Mouse (Mus musculus) limb, embryonic 11.5 days (tissue): Measurements from ENCODE around the gene Pdzd7. TPM values are rescaled to one million over a fixed set of nuclear protein-coding genes. Genes with fewer than 3 reads are reported as not detected.

Source experiments
- ATAC-seq: fragments of 200-750 bp; cut with Nextera tagmentation; 2 replicates; pipeline ENCODE4 v1.8.0; 2017; ENCODE audit warnings: low read depth; ENCODE audit not compliant: insufficient number of reproducible peaks, low FRiP score, low TSS enrichment
- DNase-seq: peaks from one replicate; pipeline ENCODE4 v3.0.0-alpha.2; 2015; ENCODE audit warnings: low spot score
- H3K27ac ChIP-seq: fragments of 300-500 bp; sonication (generic); replicated peaks from 2 replicates; pipeline ENCODE4 v1.5.1; 2014; ENCODE audit warnings: low read depth, mild to moderate bottlenecking, low read length
- H3K27me3 ChIP-seq: fragments of 300-500 bp; sonication (generic); 2 replicates; pipeline ENCODE4 v1.6.1; 2014; ENCODE audit warnings: mild to moderate bottlenecking, low read length, mixed read lengths; ENCODE audit not compliant: control insufficient read depth, insufficient read depth
- H3K36me3 ChIP-seq: fragments of 300-500 bp; sonication (generic); 2 replicates; pipeline ENCODE4 v1.6.1; 2014; ENCODE audit warnings: mild to moderate bottlenecking, low read length, moderate library complexity, mixed read lengths; ENCODE audit not compliant: control insufficient read depth, insufficient read depth
- H3K4me1 ChIP-seq: fragments of 300-500 bp; sonication (generic); 2 replicates; pipeline ENCODE4 v1.6.1; 2014; ENCODE audit warnings: low read length, mixed read lengths; ENCODE audit not compliant: control insufficient read depth, insufficient read depth
- H3K4me2 ChIP-seq: fragments of 300-500 bp; sonication (generic); 2 replicates; pipeline ENCODE4 v1.6.1; 2014; ENCODE audit warnings: low read depth, mild to moderate bottlenecking, moderate library complexity; ENCODE audit not compliant: severe bottlenecking
- H3K4me3 ChIP-seq: fragments of 300-500 bp; sonication (generic); 2 replicates; pipeline ENCODE4 v1.5.1; 2014; ENCODE audit warnings: low read depth, low read length
- H3K9ac ChIP-seq: fragments of 300-500 bp; sonication (generic); 2 replicates; pipeline ENCODE4 v1.6.1; 2014; ENCODE audit warnings: mild to moderate bottlenecking, low read length
- H3K9me3 ChIP-seq: fragments of 300-500 bp; sonication (generic); 2 replicates; pipeline ENCODE4 v1.6.1; 2016; ENCODE audit warnings: low read length; ENCODE audit not compliant: control insufficient read depth
- WGBS: fragments of 180-500 bp; shearing (Covaris S2); extraction: QIAGEN DNeasy Blood & Tissue Kit; methylation state at CpG from one replicate; pipeline ENCODE4 v1.1.7; 2014; 5-methylcytosine and 5-hydroxymethylcytosine counted together
- polyA plus RNA-seq: library from polyadenylated mRNA; unstranded; fragments of >200 nt; fragmentation: Nextera tagmentation; extraction: Ambion mirVana; gene quantifications from 2 replicates; pipeline ENCODE4 v1.2.1, GENCODE M21; 2014

Gene Pdzd7
- 0.14 and 0.21 TPM in 2 replicates for polyA plus RNA-seq

GRCm38 (mm10) chr19:45045651-45046050 is at the start of gene Pdzd7:
Gene Pdzd7 (minus strand): TSS chr19:45045717.
- DNase-seq: no peak
- peak within 1 kb of the TSS; percentile 53 for H3K4me2 ChIP-seq
- peaks cover 21% of the 10 kb centered on the region for H3K4me1 ChIP-seq
- H3K27ac ChIP-seq: no peak within 1 kb of the TSS
- no peaks in the 10 kb centered on the region for H3K36me3 ChIP-seq
- peaks cover 27% of the 10 kb centered on the region for H3K27me3 ChIP-seq
- 74% methylated on average over 5 of the region's 5 CpGs for WGBS
- H3K9ac ChIP-seq: peak within 1 kb of the TSS; percentile 4; the same call in 1 of the 2 replicates
- ATAC-seq: no peak
- peak within 1 kb of the TSS; percentile 44 for H3K4me3 ChIP-seq
- no peaks in the 10 kb centered on the region for H3K9me3 ChIP-seq

DNA sequence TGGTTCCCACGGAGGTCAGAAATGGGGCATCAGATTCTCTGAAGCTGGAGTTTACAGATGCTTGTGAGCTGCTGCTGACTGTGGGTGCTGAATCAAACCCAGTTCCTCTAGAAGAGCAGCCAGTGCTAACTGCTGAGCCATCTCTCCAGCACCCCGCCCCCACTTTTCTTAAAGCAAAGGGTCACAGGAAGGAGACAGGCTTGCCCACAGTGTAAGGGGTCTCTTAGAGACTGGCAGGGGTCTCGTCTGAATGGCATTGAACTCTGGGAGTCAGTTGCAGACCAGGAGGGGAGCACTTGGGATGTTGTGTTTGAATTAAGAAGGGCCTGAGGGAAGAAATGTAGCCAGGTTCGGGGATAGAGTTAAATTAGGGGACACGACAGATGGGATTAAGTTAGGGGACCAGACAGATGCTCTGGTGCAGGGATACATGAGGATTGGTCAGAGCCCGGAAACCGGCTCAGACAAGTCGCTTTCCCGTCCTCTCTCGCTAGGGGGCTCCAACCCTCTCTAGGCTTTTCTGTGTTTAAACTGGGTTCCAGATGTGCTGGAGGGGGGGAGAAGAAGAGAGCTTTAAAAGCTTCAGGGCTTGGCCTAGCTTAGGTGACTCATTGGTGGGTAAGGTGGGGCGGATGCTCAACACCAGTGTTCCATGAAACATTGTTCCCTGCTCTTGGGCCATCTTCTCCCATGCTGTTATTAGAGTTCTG is 36.5 kb upstream of the Pdzd7 start:
- H3K9ac ChIP-seq: no peak overlapping the region
- H3K4me2 ChIP-seq: no peak overlapping the region
- peaks cover 43% of the 10 kb centered on the region for H3K27me3 ChIP-seq
- H3K36me3 ChIP-seq: no peaks in the 10 kb centered on the region
- ATAC-seq (no peak), DNase-seq (peak; percentile 82)
- H3K9me3 ChIP-seq: no peaks in the 10 kb centered on the region
- no peak overlapping the region for H3K27ac ChIP-seq
- H3K4me1 ChIP-seq: peaks cover 20% of the 10 kb centered on the region
- WGBS: 17% methylated on average over 11 of the region's 11 CpGs
- no peak overlapping the region for H3K4me3 ChIP-seq

DNA sequence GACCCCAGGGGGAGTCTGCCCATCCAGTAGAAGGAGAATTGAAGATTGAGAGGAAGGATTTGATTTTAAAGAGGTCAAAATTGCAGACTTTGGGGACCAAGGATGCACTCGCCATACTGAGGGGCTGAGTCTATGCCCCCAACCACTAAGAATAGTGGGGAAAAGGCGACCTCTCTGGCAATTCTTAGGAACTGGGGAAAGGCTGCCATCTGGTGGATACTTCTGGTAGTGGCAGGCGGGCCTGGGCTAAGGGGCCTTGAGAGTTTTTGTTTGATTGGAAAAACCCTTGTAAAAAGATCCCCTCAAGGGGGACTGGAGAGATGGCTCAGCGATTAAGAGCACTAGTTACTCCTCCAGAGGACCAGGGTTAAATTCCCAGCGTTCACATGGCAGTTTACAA is 35.8 kb upstream of the Pdzd7 start:
- Histone ChIP-seq H3K9me3 (no peaks in the 10 kb centered on the region), H3K4me3 (no peak overlapping the region), H3K9ac (no peak overlapping the region), H3K27me3 (peaks cover 50% of the 10 kb centered on the region), H3K4me2 (peak overlapping the region; percentile 42; the same call in 1 of the 2 replicates), H3K4me1 (peaks cover 28% of the 10 kb centered on the region), H3K36me3 (no peaks in the 10 kb centered on the region), H3K27ac (no peak overlapping the region)
- ATAC-seq (no peak), DNase-seq (peak; percentile 90)
- 1% methylated on average over 5 of the region's 5 CpGs for WGBS

GRCm38 (mm10) chr19:45080711-45081110 is 35.2 kb upstream of the Pdzd7 start:
- 1% methylated on average over 17 of the region's 17 CpGs for WGBS
- Histone ChIP-seq H3K4me1 (peaks cover 29% of the 10 kb centered on the region), H3K27me3 (peaks cover 56% of the 10 kb centered on the region), H3K4me3 (peak overlapping the region; percentile 28), H3K36me3 (no peaks in the 10 kb centered on the region), H3K4me2 (peak overlapping the region; percentile 42), H3K9me3 (no peaks in the 10 kb centered on the region), H3K9ac (no peak overlapping the region), H3K27ac (no peak overlapping the region)
- DNase-seq (peak; percentile 53), ATAC-seq (no peak)

DNA sequence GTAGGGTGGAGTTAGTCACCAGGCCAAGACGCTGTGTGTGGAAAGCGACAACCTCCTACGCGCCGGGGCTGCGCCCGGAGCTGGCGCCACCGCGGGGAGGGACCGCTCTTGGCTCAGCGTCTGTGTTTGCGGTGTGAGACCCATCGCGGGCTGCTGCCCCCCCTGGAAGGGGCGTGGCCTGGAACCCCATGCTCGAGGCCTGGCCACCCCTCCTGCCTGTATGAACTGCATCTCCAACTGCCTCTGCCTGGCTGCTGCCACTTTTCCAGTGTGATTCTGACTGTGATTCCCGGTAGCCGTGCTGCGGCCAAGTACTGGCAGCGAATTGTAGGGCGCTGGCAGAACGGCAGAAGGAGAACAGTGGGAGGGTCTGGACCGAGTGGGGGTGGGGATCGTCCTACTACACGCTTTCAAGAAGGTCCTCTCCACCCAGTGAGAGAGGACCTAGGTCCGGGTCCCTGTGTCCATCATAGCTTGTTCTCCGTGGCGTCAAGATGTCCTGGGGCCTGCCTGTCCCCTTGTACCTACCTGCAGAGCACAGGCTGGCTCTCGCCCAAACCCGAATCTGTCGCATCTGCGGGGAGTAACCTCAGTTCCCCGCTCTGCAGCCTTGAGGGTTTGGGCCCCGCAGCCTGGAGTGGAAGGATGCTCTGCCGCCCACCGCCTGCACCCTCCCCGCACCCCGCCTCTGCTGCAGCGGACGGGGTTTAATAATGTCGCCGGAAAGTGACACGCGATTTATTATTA is 34.4 kb upstream of the Pdzd7 start:
- DNase-seq: peak; percentile 72
- H3K4me2 ChIP-seq: peak overlapping the region; percentile 42
- H3K4me3 ChIP-seq: peak overlapping the region; percentile 28
- H3K27me3 ChIP-seq: peaks cover 60% of the 10 kb centered on the region
- ATAC-seq: no peak
- no peak overlapping the region; the same call in 1 of the 2 replicates for H3K27ac ChIP-seq
- no peaks in the 10 kb centered on the region for H3K9me3 ChIP-seq
- no peaks in the 10 kb centered on the region for H3K36me3 ChIP-seq
- peaks cover 29% of the 10 kb centered on the region for H3K4me1 ChIP-seq
- WGBS: under 1% methylated on average over 45 of the region's 45 CpGs
- peak overlapping the region; percentile 13; the same call in 1 of the 2 replicates for H3K9ac ChIP-seq

- Histone ChIP-seq H3K27me3 (peaks cover 60% of the 10 kb centered on the region), H3K27ac (no peak overlapping the region)
These were observed 33.7 kb upstream of the Pdzd7 start for GRCm38 (mm10) chr19:45078971-45079764.

GRCm38 (mm10) chr19:45077742-45078645 is 32.5 kb upstream of the Pdzd7 start:
- DNase-seq: peak; percentile 45
- 7% methylated on average over 20 of the region's 20 CpGs for WGBS
- Histone ChIP-seq H3K27ac (no peak overlapping the region), H3K4me2 (peak overlapping the region; percentile 76; the same call in 1 of the 2 replicates), H3K36me3 (no peaks in the 10 kb centered on the region), H3K27me3 (peaks cover 60% of the 10 kb centered on the region), H3K9me3 (no peaks in the 10 kb centered on the region), H3K4me1 (peaks cover 29% of the 10 kb centered on the region), H3K4me3 (no peak overlapping the region; the same call in 1 of the 2 replicates), H3K9ac (no peak overlapping the region)
- no peak for ATAC-seq

More at GRCm38 (mm10) chr19:45078971-45079764, 33.7 kb upstream of the Pdzd7 start:
- H3K9me3 ChIP-seq: no peaks in the 10 kb centered on the region
- no peak for ATAC-seq
- DNase-seq: peak; percentile 35
- H3K4me2 ChIP-seq: peak overlapping the region; percentile 42; the same call in 1 of the 2 replicates
- H3K4me3 ChIP-seq: no peak overlapping the region; the same call in 1 of the 2 replicates
- 8% methylated on average over 17 of the region's 17 CpGs for WGBS
- H3K9ac ChIP-seq: no peak overlapping the region
- H3K36me3 ChIP-seq: no peaks in the 10 kb centered on the region
- peaks cover 29% of the 10 kb centered on the region for H3K4me1 ChIP-seq
